Mouse (Mus musculus): ENCODE measurements around the gene Mrpl45. TPM values are rescaled to one million over a fixed set of nuclear protein-coding genes. Genes with fewer than 3 reads are reported as not detected.

Mrpl45 gene
- total RNA-seq, 2 experiments from 2014 or later, result 25.7 to 26.6 TPM

- ATAC-seq (replicated peaks; ENCODE audit: poor library complexity, severe bottlenecking), result peak; percentile 63
Observed at GRCm38 (mm10) chr11:97328148-97328547, 12.6 kb downstream of the Mrpl45 start.

- ATAC-seq (replicated peaks; ENCODE audit: poor library complexity, severe bottlenecking), result no peak
Observed at GRCm38 (mm10) chr11:97330315-97330714, 14.8 kb downstream of the Mrpl45 start.

GRCm38 (mm10) chr11:97331231-97332190 is 16.0 kb downstream of the Mrpl45 start:
- no peak for ATAC-seq (replicated peaks; ENCODE audit: poor library complexity, severe bottlenecking)

GRCm38 (mm10) chr11:97333044-97333443 is 17.5 kb downstream of the Mrpl45 start:
- ATAC-seq (replicated peaks; ENCODE audit: poor library complexity, severe bottlenecking), result 0 out of 2 replicates have a peak, but pooled peaks have one; percentile 22

GRCm38 (mm10) chr11:97333896-97334295 is 18.4 kb downstream of the Mrpl45 start:
- no peak for ATAC-seq (replicated peaks; ENCODE audit: poor library complexity, severe bottlenecking)

- no peak for ATAC-seq (replicated peaks; ENCODE audit: poor library complexity, severe bottlenecking)
Observed at GRCm38 (mm10) chr11:97334400-97334799, 18.9 kb downstream of the Mrpl45 start.

- peak; percentile 73 for ATAC-seq (replicated peaks; ENCODE audit: poor library complexity, severe bottlenecking)
Observed at GRCm38 (mm10) chr11:97336238-97336637, 20.7 kb downstream of the Mrpl45 start.

GRCm38 (mm10) chr11:97336751-97337345 is 21.3 kb downstream of the Mrpl45 start:
- no peak for ATAC-seq (replicated peaks; ENCODE audit: poor library complexity, severe bottlenecking)

- no peak for ATAC-seq (replicated peaks; ENCODE audit: poor library complexity, severe bottlenecking)
Observed at GRCm38 (mm10) chr11:97337363-97337762, 21.8 kb downstream of the Mrpl45 start.

- ATAC-seq (replicated peaks; ENCODE audit: poor library complexity, severe bottlenecking), result no peak
Observed at GRCm38 (mm10) chr11:97338302-97338976, 22.9 kb downstream of the Mrpl45 start.

GRCm38 (mm10) chr11:97338977-97339315 is 23.4 kb downstream of the Mrpl45 start:
- ATAC-seq (replicated peaks; ENCODE audit: poor library complexity, severe bottlenecking), result no peak

GRCm38 (mm10) chr11:97343175-97343574 is 27.7 kb downstream of the Mrpl45 start:
- peak; percentile 20; the same call in 1 of the 2 replicates for ATAC-seq (replicated peaks; ENCODE audit: poor library complexity, severe bottlenecking)

- peak; percentile 84 for ATAC-seq (replicated peaks; ENCODE audit: poor library complexity, severe bottlenecking)
Observed at GRCm38 (mm10) chr11:97343619-97344018, 28.1 kb downstream of the Mrpl45 start.

- peak; percentile 65; the same call in 1 of the 2 replicates for ATAC-seq (replicated peaks; ENCODE audit: poor library complexity, severe bottlenecking)
Observed at GRCm38 (mm10) chr11:97345446-97345845, 29.9 kb downstream of the Mrpl45 start.

- ATAC-seq (replicated peaks; ENCODE audit: poor library complexity, severe bottlenecking), result no peak
Observed at GRCm38 (mm10) chr11:97346383-97346782, 30.9 kb downstream of the Mrpl45 start.

GRCm38 (mm10) chr11:97347291-97347690 is 31.8 kb downstream of the Mrpl45 start:
- ATAC-seq (replicated peaks; ENCODE audit: poor library complexity, severe bottlenecking), result no peak

- ATAC-seq (replicated peaks; ENCODE audit: poor library complexity, severe bottlenecking), result no peak
Observed at GRCm38 (mm10) chr11:97350035-97350434, 34.5 kb downstream of the Mrpl45 start.

GRCm38 (mm10) chr11:97352027-97352684 is 36.6 kb downstream of the Mrpl45 start, which contains the start of gene Gpr179:
Gene Gpr179 (minus strand): TSS chr11:97352077.
- ATAC-seq (replicated peaks; ENCODE audit: poor library complexity, severe bottlenecking), result no peak

GRCm38 (mm10) chr11:97352935-97353597 is 37.5 kb downstream of the Mrpl45 start:
- ATAC-seq (replicated peaks; ENCODE audit: poor library complexity, severe bottlenecking), result no peak

- ATAC-seq (replicated peaks; ENCODE audit: poor library complexity, severe bottlenecking), result no peak
Observed at GRCm38 (mm10) chr11:97354646-97355045, 39.1 kb downstream of the Mrpl45 start.
